Mouse (Mus musculus): ENCODE measurements around the gene Pfdn2. TPM values are rescaled to one million over a fixed set of nuclear protein-coding genes. Genes with fewer than 3 reads are reported as not detected.

The Pfdn2 gene
- polyA plus RNA-seq, 1 experiment from 2014 or later, result 140 TPM

DNA sequence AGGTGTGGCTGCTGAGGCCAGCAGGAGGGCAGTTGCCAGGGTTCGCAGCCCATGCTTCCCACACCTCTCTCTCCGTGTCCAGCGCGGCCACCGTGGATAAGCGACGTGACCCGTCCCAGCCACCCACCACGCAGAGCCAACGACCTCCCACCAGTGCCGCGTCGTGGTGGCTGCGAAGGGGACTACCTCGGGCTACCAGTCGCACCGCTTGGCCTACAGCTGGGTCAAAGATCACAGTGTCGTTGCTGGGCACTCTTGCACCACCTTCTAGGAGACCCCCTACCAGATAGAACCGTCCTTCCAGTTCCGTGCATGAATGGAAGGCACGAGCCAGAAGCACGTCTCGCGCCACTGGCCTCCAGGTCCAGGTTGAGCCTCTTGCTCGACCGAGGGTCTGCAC lies 14.8 kb downstream of the Pfdn2 start:
- Histone ChIP-seq H3K9me3 (no peaks in the 10 kb centered on the region), H3K9ac (replicated peaks) (peak overlapping the region; percentile 61), H3K4me2 (replicated peaks) (peak overlapping the region; percentile 76), H3K4me3 (peak overlapping the region; percentile 47), H3K27me3 (no peaks in the 10 kb centered on the region), H3K27ac (replicated peaks) (peak overlapping the region; percentile 63), H3K36me3 (peaks cover 21% of the 10 kb centered on the region; the same call in 1 of the 2 replicates), H3K4me1 (peaks cover 14% of the 10 kb centered on the region)
- WGBS, result 3% methylated on average over 26 of the region's 26 CpGs
- no peak; the same call in 1 of the 2 replicates for ATAC-seq (ENCODE audit: low FRiP score, low read depth)

DNA sequence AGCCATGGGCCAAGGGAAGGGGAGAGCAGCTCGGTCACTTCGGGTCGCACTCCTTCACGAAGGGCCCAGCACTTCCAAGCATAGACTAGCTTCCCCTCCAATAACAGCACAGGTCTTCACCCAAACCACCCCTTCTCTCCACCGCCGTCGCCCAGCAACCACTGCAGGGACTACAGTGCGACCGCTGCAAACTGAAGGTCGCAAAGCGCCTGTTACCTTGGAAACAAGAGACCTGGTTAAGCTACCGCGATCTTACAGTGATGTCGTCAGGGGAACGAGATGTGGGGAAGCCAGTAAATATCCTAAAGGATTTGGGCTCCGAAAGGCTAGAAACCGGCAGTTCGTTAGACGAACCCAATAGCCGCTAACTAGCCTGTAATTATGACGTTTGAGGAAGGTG lies 15.2 kb downstream of the Pfdn2 start, which contains the start of gene Klhdc9:
Gene Klhdc9, minus strand, starts transcription at position 143 of the 400 bp plus-strand sequence.
- H3K27ac ChIP-seq (replicated peaks), result peak within 1 kb of the TSS; percentile 63
- H3K9me3 ChIP-seq, result no peaks in the 10 kb centered on the region
- peak within 1 kb of the TSS; percentile 61 for H3K9ac ChIP-seq (replicated peaks)
- peaks cover 14% of the 10 kb centered on the region for H3K4me1 ChIP-seq
- WGBS, result under 1% methylated on average over 21 of the region's 21 CpGs
- H3K27me3 ChIP-seq, result no peaks in the 10 kb centered on the region
- H3K4me2 ChIP-seq (replicated peaks), result peak within 1 kb of the TSS; percentile 76
- H3K36me3 ChIP-seq, result peaks cover 21% of the 10 kb centered on the region; the same call in 1 of the 2 replicates
- H3K4me3 ChIP-seq, result peak within 1 kb of the TSS; percentile 47
- ATAC-seq (ENCODE audit: low FRiP score, low read depth), result peak; percentile 95

DNA sequence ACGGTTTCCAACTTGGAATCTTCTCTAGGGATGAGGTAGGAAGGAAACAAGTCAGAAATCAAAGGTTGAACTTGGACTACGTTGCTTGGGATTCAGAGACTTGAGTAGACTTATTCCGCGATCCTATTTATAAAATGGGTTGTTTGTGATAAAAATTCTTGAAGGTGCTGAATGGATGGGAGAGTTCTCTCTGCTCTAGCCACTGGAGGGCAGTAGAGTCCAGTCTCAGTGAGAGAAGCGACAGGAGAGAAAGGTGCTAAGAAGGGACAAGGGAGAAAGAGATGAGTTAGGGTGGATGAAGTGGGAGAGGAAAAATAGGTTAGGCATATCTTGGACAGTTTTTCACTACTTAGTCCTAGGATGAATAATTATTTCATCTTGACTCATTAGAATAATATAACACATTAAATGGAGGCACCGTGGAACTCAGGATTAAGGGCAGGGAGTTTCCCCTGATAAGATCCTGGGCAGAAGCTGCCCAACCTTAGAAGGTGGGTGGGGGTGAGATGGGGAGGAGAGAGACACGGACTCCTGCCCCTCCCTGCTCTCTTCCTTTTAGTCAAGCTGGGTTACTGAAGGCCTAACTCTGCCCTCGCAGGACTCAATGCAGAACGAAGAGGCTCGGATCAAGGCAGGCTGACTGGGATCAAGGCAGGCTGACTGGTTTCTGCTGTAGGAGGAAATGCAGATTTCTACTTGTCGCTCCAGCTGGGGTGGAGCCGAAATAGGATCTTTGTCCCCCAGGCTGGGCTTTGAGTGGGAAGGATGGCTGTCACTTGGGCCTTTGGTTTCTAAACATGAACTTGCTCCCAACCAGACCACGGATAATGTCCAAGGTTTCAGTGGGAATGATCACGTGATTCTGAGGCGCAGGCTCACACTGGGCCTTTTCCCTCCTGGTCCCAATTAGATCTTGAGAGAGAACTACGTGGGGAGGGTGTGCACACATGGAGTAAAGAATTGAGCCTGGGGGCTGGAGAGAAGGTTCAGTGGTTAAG lies 15.9 kb downstream of the Pfdn2 start:
- Histone ChIP-seq H3K9ac (replicated peaks) (peak overlapping the region; percentile 61), H3K27me3 (no peaks in the 10 kb centered on the region), H3K4me1 (peaks cover 14% of the 10 kb centered on the region), H3K4me3 (peak overlapping the region; percentile 47), H3K9me3 (no peaks in the 10 kb centered on the region), H3K36me3 (peaks cover 19% of the 10 kb centered on the region; the same call in 1 of the 2 replicates), H3K27ac (replicated peaks) (peak overlapping the region; percentile 63), H3K4me2 (replicated peaks) (peak overlapping the region; percentile 76)
- WGBS, result 32% methylated on average over 16 of the region's 16 CpGs
- peak; percentile 42 for ATAC-seq (ENCODE audit: low FRiP score, low read depth)

DNA sequence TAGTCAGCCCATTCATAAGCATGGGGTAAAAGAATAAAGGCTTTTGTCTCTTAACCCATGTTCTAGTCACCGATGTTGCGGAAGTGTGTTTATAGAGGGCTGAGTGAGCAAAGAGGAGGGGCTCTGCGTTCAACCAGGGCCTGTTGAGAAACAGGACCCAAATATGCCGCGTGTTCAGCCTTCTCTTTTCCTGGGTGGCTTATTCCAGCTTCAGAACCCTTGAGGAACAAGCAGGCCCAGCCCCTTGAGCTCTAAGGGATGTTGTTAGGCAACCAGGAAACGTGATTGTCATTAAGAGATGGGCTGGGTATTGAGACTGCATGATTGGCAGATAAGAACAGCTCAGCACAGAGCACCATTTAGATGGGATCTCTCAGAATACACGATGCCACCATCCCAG lies 20.5 kb downstream of the Pfdn2 start:
- ATAC-seq (ENCODE audit: low FRiP score, low read depth), result no peak
- 67% methylated on average over 7 of the region's 7 CpGs for WGBS
- Histone ChIP-seq H3K27me3 (peaks cover 10% of the 10 kb centered on the region; the same call in 1 of the 2 replicates), H3K27ac (replicated peaks) (no peak overlapping the region), H3K9me3 (no peaks in the 10 kb centered on the region), H3K4me2 (replicated peaks) (no peak overlapping the region), H3K4me3 (no peak overlapping the region), H3K9ac (replicated peaks) (no peak overlapping the region), H3K4me1 (peaks cover 3% of the 10 kb centered on the region; the same call in 1 of the 2 replicates), H3K36me3 (no peaks in the 10 kb centered on the region)

DNA sequence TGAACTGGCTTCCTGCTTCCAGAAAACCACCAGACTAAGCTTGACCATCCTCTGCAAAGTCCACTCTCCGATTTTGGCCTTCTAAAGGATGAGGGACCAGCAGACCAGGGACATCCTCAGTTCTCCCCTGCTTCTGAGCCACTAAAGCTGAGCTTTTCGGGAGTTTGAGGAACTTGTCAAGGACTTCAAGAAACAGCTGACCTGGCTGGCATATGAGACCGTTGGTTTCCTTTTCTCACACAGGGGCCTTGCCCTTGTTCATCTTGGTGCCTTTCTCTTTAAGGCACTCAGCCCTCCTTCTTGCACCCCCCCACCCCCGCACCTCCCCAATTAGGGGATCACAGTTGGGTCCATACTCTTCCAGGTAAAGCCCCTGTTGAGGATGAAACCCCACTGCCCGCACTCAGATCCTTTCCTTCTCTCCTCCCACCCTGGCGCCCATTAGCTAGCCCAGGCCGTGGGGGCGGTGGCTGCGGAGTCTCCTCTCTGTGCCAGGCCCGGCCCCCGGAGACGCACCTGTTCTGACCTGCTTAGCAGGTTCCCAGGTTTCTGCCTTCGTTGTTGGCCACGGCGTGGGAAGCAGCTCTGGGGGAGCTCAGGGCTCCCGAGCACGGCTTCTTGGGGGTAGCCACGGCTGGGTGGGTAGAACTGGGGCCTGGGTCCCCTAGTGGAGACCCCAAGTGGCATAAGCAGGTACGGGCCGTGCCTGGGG lies 24.5 kb downstream of the Pfdn2 start, which contains the start of gene Nectin4:
Gene Nectin4, plus strand, starts transcription at position 255 of the 712 bp plus-strand sequence.
- H3K9ac ChIP-seq (replicated peaks), result no peak within 1 kb of the TSS
- no peaks in the 10 kb centered on the region for H3K9me3 ChIP-seq
- 55% methylated on average over 20 of the region's 20 CpGs for WGBS
- ATAC-seq (ENCODE audit: low FRiP score, low read depth), result no peak
- H3K27ac ChIP-seq (replicated peaks), result no peak within 1 kb of the TSS
- peaks cover 20% of the 10 kb centered on the region for H3K27me3 ChIP-seq
- no peak within 1 kb of the TSS for H3K4me3 ChIP-seq
- H3K4me2 ChIP-seq (replicated peaks), result no peak within 1 kb of the TSS
- peaks cover 5% of the 10 kb centered on the region for H3K4me1 ChIP-seq
- H3K36me3 ChIP-seq, result no peaks in the 10 kb centered on the region

DNA sequence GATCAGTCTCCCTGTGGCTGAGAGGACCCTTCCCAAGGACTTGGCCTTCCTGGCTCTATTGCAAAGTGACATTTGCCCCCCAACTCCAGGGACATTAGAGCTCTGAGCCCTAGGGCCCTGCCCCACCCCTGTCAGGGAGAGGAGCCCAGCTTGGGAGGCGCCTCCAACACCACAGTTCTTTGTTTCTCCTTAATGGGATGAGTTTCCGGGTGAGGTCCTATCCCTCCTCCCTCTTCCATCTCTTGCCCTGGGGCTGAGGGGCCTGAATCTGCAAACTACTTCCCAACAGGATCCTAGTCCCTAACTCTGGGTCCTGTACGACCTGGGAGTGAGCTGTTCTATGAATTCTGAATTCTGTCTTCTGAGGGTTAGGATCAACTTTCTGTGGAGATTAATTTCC lies 27.4 kb downstream of the Pfdn2 start:
- ATAC-seq (ENCODE audit: low FRiP score, low read depth), result no peak
- H3K4me2 ChIP-seq (replicated peaks), result no peak overlapping the region
- peaks cover 23% of the 10 kb centered on the region for H3K27me3 ChIP-seq
- WGBS, result 45% methylated on average over 3 of the region's 3 CpGs
- H3K9me3 ChIP-seq, result no peaks in the 10 kb centered on the region
- peaks cover 5% of the 10 kb centered on the region for H3K4me1 ChIP-seq
- no peak overlapping the region for H3K4me3 ChIP-seq
- no peak overlapping the region for H3K9ac ChIP-seq (replicated peaks)
- no peaks in the 10 kb centered on the region for H3K36me3 ChIP-seq
- H3K27ac ChIP-seq (replicated peaks), result no peak overlapping the region

DNA sequence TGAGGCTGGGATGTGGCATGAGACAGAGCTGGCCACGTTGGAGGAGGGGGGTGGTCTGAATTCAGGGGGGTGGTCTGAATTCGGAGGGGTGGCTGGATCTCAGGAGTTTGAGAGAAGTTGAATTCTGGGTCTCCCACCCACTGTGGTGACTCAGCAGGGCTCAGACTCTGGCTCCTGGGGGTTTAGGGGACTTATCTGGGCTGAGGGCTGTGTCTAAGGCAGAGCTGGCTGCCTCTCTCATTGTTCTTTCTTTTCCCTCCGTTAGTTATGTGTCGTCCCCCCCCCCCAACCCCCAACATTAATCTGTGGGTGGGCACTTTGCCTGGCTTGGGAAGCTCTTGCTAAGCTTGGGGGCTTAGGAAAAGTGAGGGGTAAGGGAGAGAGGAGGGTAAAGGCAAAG lies 28.5 kb downstream of the Pfdn2 start:
- Histone ChIP-seq H3K4me2 (replicated peaks) (no peak overlapping the region), H3K27me3 (peaks cover 32% of the 10 kb centered on the region), H3K27ac (replicated peaks) (no peak overlapping the region), H3K36me3 (no peaks in the 10 kb centered on the region), H3K4me1 (peaks cover 5% of the 10 kb centered on the region), H3K9me3 (no peaks in the 10 kb centered on the region), H3K9ac (replicated peaks) (no peak overlapping the region), H3K4me3 (no peak overlapping the region)
- 0% methylated on average over 4 of the region's 4 CpGs for WGBS
- ATAC-seq (ENCODE audit: low FRiP score, low read depth), result no peak

DNA sequence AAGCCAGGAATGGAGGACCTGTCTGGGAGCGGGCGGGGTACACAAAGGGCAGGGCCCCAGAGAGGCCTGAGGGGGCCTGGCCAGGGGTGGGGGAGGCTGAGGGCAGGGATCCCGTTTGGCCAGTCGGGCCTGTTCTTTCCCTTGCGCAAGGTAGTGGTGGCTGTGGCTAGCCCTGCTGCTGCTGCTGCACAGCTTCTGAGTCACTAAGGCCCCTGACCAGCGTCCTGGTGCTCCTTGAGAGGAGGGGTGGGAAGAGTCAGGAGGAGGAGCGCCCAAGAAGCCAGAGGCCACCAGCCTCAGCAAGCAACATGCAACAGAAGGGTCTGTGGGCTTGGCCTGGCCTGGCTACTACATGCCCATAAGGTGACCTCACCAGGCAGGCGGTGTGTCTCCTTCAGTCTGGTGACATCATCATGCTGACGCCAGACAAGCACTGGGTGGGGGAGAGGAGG lies 30.2 kb downstream of the Pfdn2 start:
- ATAC-seq (ENCODE audit: low FRiP score, low read depth), result no peak
- Histone ChIP-seq H3K27me3 (peaks cover 37% of the 10 kb centered on the region), H3K36me3 (no peaks in the 10 kb centered on the region), H3K9me3 (no peaks in the 10 kb centered on the region), H3K4me1 (peaks cover 16% of the 10 kb centered on the region), H3K27ac (replicated peaks) (no peak overlapping the region), H3K9ac (replicated peaks) (no peak overlapping the region), H3K4me2 (replicated peaks) (no peak overlapping the region), H3K4me3 (no peak overlapping the region)
- WGBS, result 38% methylated on average over 8 of the region's 9 CpGs

DNA sequence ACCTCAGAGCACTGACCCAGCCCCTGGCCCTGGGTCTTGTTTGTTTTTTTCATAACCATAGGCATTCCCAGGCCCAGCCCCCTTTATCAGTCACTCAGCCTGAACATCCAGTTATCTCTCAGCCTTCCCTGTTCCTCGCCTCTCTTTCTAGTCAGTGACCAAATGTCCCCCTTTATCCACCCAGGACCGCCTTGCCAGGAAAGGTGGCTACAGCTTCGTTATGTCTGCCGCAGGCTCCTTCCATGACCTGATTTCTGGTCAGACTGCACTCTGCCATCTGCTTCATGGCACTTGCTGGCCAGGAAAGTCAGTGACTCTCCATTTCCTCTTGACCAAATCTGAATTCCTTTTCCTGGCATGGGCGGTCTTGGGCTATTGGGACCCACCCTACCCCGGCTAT lies 32.8 kb downstream of the Pfdn2 start:
- Histone ChIP-seq H3K27ac (replicated peaks) (no peak overlapping the region), H3K36me3 (no peaks in the 10 kb centered on the region), H3K27me3 (peaks cover 39% of the 10 kb centered on the region), H3K4me1 (peaks cover 16% of the 10 kb centered on the region), H3K9ac (replicated peaks) (no peak overlapping the region), H3K9me3 (no peaks in the 10 kb centered on the region), H3K4me2 (replicated peaks) (no peak overlapping the region), H3K4me3 (no peak overlapping the region)
- ATAC-seq (ENCODE audit: low FRiP score, low read depth), result no peak
- WGBS, result 89% methylated on average over 6 of the region's 6 CpGs

DNA sequence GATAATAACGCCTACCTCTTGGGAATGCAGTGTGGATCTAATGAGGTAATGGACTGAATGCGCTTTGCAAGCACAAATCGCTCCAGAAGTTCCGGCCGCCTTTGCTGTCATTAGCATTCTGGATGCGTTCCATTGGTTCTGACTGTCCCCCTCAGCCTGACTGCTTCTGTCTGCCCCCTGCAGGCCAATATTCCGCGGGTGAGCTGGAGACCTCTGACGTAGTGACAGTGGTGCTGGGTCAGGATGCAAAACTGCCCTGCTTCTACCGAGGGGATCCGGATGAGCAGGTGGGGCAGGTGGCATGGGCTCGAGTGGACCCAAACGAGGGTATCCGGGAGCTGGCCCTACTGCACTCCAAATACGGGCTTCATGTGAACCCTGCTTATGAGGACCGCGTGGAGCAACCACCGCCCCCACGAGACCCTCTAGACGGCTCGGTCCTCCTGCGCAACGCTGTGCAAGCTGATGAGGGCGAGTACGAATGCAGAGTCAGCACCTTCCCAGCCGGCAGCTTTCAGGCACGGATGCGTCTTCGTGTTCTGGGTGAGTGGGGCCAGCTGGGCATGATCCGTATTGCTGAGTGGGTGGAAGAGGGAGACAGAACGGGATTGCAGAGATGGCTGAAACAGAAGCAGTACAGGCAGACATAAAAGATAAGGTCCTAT lies 34.6 kb downstream of the Pfdn2 start:
- peak overlapping the region; percentile 50 for H3K4me2 ChIP-seq (replicated peaks)

DNA sequence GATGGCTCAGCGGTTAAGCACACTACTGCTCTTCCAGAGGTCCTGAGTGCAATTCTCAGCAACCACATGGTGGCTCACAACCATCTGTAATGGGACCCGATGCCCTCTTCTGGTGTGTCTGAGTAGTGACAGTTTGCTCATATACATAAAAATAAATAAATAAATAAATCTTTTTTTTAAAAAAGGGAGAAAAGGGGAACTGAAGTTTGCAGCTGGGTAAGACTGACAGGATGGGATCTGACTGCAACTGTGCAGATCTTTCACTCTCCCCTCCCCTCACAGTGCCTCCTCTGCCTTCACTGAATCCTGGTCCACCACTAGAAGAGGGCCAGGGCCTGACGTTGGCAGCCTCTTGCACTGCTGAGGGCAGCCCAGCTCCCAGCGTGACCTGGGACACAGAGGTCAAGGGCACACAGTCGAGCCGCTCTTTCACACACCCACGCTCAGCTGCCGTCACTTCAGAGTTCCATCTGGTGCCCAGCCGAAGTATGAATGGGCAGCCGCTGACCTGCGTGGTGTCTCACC lies 36.7 kb downstream of the Pfdn2 start:
- Histone ChIP-seq H3K4me1 (peaks cover 11% of the 10 kb centered on the region), H3K4me3 (no peak overlapping the region), H3K9ac (replicated peaks) (no peak overlapping the region), H3K27ac (replicated peaks) (no peak overlapping the region), H3K9me3 (no peaks in the 10 kb centered on the region), H3K27me3 (peaks cover 47% of the 10 kb centered on the region), H3K36me3 (no peaks in the 10 kb centered on the region), H3K4me2 (replicated peaks) (no peak overlapping the region)
- no peak for ATAC-seq (ENCODE audit: low FRiP score, low read depth)
- 84% methylated on average over 11 of the region's 11 CpGs for WGBS

More for the DNA sequence above, 34.6 kb downstream of the Pfdn2 start:
- peak; percentile 85 for ATAC-seq (ENCODE audit: low FRiP score, low read depth)
- no peaks in the 10 kb centered on the region for H3K9me3 ChIP-seq
- H3K9ac ChIP-seq (replicated peaks), result peak overlapping the region; percentile 29; the same call in 1 of the 2 replicates
- peaks cover 11% of the 10 kb centered on the region for H3K4me1 ChIP-seq
- H3K27me3 ChIP-seq, result peaks cover 43% of the 10 kb centered on the region
- H3K36me3 ChIP-seq, result no peaks in the 10 kb centered on the region
- H3K4me3 ChIP-seq, result peak overlapping the region; percentile 31
- 2% methylated on average over 31 of the region's 31 CpGs for WGBS
- H3K27ac ChIP-seq (replicated peaks), result no peak overlapping the region
